Mouse (Mus musculus): ENCODE measurements at regions not wholly inside any gene's neighbourhood (a gene's known extent, or its start where the extent isn't known, plus 50 kb on each side); places are given as distances from the start of the nearest gene placed in this dataset.

- DNase-seq (ENCODE audit: low read depth, low spot score): no peak
These were observed 142.2 kb upstream of the Bmp4 start for GRCm38 (mm10) chr14:46532697-46533096.

GRCm38 (mm10) chr14:46530452-46530851, 140.0 kb upstream of the Bmp4 start:
- no peak for DNase-seq (ENCODE audit: low read depth, low spot score)

GRCm38 (mm10) chr14:46529086-46529715, 138.7 kb upstream of the Bmp4 start:
- peak; percentile 66 for DNase-seq (ENCODE audit: low read depth, low spot score)

- peak; percentile 76 for DNase-seq (ENCODE audit: low read depth, low spot score)
These were observed 126.8 kb upstream of the Bmp4 start for GRCm38 (mm10) chr14:46517258-46517657.

GRCm38 (mm10) chr14:46516285-46516684, 125.8 kb upstream of the Bmp4 start:
- peak; percentile 82 for DNase-seq (ENCODE audit: low read depth, low spot score)

GRCm38 (mm10) chr14:46514262-46514932, 123.9 kb upstream of the Bmp4 start:
- no peak for DNase-seq (ENCODE audit: low read depth, low spot score)

GRCm38 (mm10) chr14:46512118-46512517, 121.6 kb upstream of the Bmp4 start:
- DNase-seq (ENCODE audit: low read depth, low spot score): peak; percentile 75

GRCm38 (mm10) chr14:46508871-46509270, 118.4 kb upstream of the Bmp4 start:
- DNase-seq (ENCODE audit: low read depth, low spot score): no peak

- DNase-seq (ENCODE audit: low read depth, low spot score): no peak
These were observed 114.8 kb upstream of the Bmp4 start for GRCm38 (mm10) chr14:46505266-46505665.

GRCm38 (mm10) chr14:46491601-46492000, 101.1 kb upstream of the Bmp4 start:
- peak; percentile 3 for DNase-seq (ENCODE audit: low read depth, low spot score)

GRCm38 (mm10) chr14:46491182-46491581, 100.7 kb upstream of the Bmp4 start:
- no peak for DNase-seq (ENCODE audit: low read depth, low spot score)

GRCm38 (mm10) chr14:46487551-46487950, 97.1 kb upstream of the Bmp4 start:
- no peak for DNase-seq (ENCODE audit: low read depth, low spot score)

GRCm38 (mm10) chr14:46480396-46480795, 89.9 kb upstream of the Bmp4 start:
- DNase-seq (ENCODE audit: low read depth, low spot score): no peak

GRCm38 (mm10) chr14:46475945-46476344, 85.5 kb upstream of the Bmp4 start:
- DNase-seq (ENCODE audit: low read depth, low spot score): no peak

- no peak for DNase-seq (ENCODE audit: low read depth, low spot score)
These were observed 72.5 kb upstream of the Bmp4 start for GRCm38 (mm10) chr14:46462967-46463366.

GRCm38 (mm10) chr14:46461960-46462359, 71.5 kb upstream of the Bmp4 start:
- DNase-seq (ENCODE audit: low read depth, low spot score): no peak

- DNase-seq (ENCODE audit: low read depth, low spot score): no peak
These were observed 64.0 kb upstream of the Bmp4 start for GRCm38 (mm10) chr14:46454500-46454899.

GRCm38 (mm10) chr14:46441696-46442095, 51.2 kb upstream of the Bmp4 start:
- DNase-seq (ENCODE audit: low read depth, low spot score): no peak
